Mouse (Mus musculus) stomach, embryonic 16.5 days (tissue): ENCODE measurements around the gene Cd36. TPM values are rescaled to one million over a fixed set of nuclear protein-coding genes. Genes with fewer than 3 reads are reported as not detected.
"Not testable (repeated sequence)": the region's sequence is repeated elsewhere in the genome, so short reads cannot be mapped to it uniquely, and the experiment has no call there.

Experiments
- ATAC-seq: fragments of 200-750 bp; cut with Nextera tagmentation; 2 replicates; pipeline ENCODE4 v1.8.0; 2017; ENCODE audit warnings: moderate number of reproducible peaks, moderate TSS enrichment; ENCODE audit not compliant: insufficient read depth, low FRiP score
- H3K27ac ChIP-seq: fragments of 300-500 bp; sonication (generic); 2 replicates; pipeline ENCODE4 v1.5.1; 2014; ENCODE audit warnings: low read length
- H3K27me3 ChIP-seq: fragments of 300-500 bp; sonication (generic); 2 replicates; pipeline ENCODE4 v1.6.1; 2014; ENCODE audit warnings: low read length, control low read depth, mixed read lengths; ENCODE audit not compliant: control insufficient read depth, insufficient read depth
- H3K36me3 ChIP-seq: fragments of 300-500 bp; sonication (generic); 2 replicates; pipeline ENCODE4 v1.6.1; 2014; ENCODE audit warnings: low read length; ENCODE audit not compliant: control insufficient read depth, insufficient read depth
- H3K4me1 ChIP-seq: fragments of 300-500 bp; sonication (generic); 2 replicates; pipeline ENCODE4 v1.6.1; 2014; ENCODE audit warnings: low read length, control low read depth, mixed read lengths; ENCODE audit not compliant: control insufficient read depth, insufficient read depth
- H3K4me2 ChIP-seq: fragments of 300-500 bp; sonication (generic); 2 replicates; pipeline ENCODE4 v1.6.1; 2014; ENCODE audit warnings: low read depth, low read length, mixed read lengths
- H3K4me3 ChIP-seq: fragments of 300-500 bp; sonication (generic); replicated peaks from 2 replicates; pipeline ENCODE4 v1.5.1; 2014; ENCODE audit warnings: mild to moderate bottlenecking, low read length
- H3K9ac ChIP-seq: fragments of 300-500 bp; sonication (generic); 2 replicates; pipeline ENCODE4 v1.6.1; 2014; ENCODE audit warnings: low read length
- H3K9me3 ChIP-seq: fragments of 300-500 bp; sonication (generic); replicated peaks from 2 replicates; pipeline ENCODE4 v1.6.1; 2016; ENCODE audit warnings: low read length, control low read depth; ENCODE audit not compliant: control insufficient read depth
- WGBS: fragments of 180-500 bp; shearing (Covaris S2); extraction: QIAGEN DNeasy Blood & Tissue Kit; methylation state at CpG from one replicate; pipeline ENCODE4 v1.1.7; 2014; 5-methylcytosine and 5-hydroxymethylcytosine counted together
- polyA plus RNA-seq: library from polyadenylated mRNA; unstranded; fragments of >200 nt; fragmentation: Nextera tagmentation; extraction: Ambion mirVana; gene quantifications from 2 replicates; pipeline ENCODE4 v1.2.1, GENCODE M21; 2015

The Cd36 gene
- polyA plus RNA-seq, result 38.9 and 41.0 TPM in 2 replicates

DNA sequence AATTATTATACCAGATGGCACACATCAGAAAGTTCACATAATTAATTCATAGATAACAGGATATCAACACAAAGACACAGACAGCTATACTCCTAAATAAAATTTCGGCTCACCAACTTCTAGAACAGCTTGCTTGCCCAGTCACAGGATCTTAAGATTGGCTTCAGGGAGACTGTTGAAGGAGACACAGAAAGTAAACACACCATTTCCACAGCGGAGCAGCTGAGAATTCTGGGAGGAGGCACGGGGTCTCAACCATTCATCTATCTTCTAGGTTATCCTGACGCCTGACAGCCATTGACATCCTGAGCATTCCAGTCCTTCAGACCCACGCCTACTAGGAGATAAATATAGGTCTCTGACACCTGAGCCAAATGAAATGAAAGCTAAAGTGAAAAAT, at the start of gene Cd36:
Gene Cd36, minus strand, starts transcription at position 204 of the 400 bp plus-strand sequence.
- H3K36me3 ChIP-seq, result no peaks in the 10 kb centered on the region
- ATAC-seq, result no peak
- H3K4me2 ChIP-seq, result peak within 1 kb of the TSS; percentile 29; the same call in 1 of the 2 replicates
- H3K9ac ChIP-seq, result no peak within 1 kb of the TSS
- 10% methylated on average over 5 of the region's 5 CpGs for WGBS
- H3K9me3 ChIP-seq, result no peaks in the 10 kb centered on the region
- 0 out of 2 replicates have a peak, but pooled peaks cover 2% of the 10 kb centered on the region for H3K4me1 ChIP-seq
- no peaks in the 10 kb centered on the region for H3K27me3 ChIP-seq
- H3K27ac ChIP-seq, result no peak within 1 kb of the TSS
- H3K4me3 ChIP-seq, result no peak within 1 kb of the TSS

DNA sequence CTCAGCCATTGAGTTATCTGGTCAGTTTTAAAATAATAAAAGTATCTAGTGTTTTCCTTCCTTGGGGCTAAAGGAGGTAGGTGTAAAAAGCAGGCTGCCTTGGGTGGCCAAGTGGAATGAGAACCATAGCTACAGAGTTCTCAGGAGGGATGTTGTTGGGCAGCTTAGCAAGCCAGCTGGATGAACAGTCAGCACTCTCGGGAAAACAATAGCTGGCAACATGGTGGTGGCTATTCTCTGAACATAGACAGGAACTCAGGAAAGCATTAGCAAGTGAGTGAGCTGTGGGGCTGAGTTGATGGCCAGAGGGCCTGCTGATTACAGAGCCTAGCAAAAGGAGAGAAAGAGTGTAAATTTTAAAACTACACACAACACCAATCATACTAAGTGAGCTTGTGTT, 45.9 kb upstream of the Cd36 start:
- 65% methylated on average over 1 of the region's 1 CpGs for WGBS
- Histone ChIP-seq H3K4me3 (no peak overlapping the region), H3K27ac (no peak overlapping the region), H3K9me3 (no peaks in the 10 kb centered on the region), H3K4me2 (no peak overlapping the region), H3K4me1 (no peaks in the 10 kb centered on the region), H3K27me3 (no peaks in the 10 kb centered on the region), H3K9ac (no peak overlapping the region), H3K36me3 (no peaks in the 10 kb centered on the region)
- ATAC-seq, result no peak

DNA sequence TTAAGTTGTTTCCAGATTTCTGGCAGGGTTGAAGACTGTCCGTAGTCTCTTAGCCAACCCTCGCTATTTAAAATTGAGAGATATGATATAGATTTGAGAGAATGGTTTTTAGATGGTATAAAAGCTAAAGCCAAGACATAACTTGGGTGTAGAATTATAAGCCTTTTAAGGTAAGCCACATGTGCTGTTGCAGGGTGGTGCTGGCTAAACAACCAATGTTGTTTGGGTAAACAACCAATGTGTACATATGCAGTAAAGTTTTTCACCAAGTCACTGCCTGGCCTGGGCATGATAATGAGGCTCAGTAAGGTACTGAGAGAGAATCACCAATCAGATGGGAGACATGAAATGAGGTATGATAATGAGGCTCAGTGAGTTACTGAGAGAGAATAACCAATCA, 43.0 kb upstream of the Cd36 start:
- ATAC-seq, H3K27ac ChIP-seq: not testable (repeated sequence)

DNA sequence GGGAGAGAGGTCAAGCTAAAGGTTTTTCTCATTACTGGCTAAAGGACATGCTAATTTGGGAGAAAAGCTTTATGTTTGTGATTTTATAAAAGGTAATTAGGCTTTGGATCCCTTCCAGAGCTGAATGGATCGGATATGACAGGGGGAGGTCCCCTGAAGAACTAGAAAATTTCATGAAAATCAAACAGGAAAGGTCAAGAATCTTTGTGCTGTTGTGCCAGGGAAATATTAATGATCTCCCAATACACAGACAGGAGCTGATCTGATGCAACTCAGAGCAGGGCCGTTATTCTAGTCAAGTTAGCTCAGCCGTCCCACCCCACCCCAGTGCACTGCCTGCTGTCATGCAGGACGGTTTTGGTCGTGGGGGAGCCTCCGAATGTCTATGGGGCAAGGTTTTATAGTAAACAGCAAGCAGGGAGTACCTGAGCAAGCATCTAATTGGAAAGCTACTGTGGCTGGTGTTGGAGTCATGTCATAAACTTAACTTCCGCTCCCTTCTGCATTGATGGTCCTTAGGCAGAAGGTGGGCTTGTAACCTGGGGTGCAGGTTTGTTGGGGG, 40.5 kb upstream of the Cd36 start:
- WGBS, result 42% methylated on average over 7 of the region's 7 CpGs
- no peak overlapping the region for H3K27ac ChIP-seq
- no peak for ATAC-seq
- peaks cover 6% of the 10 kb centered on the region; the same call in 1 of the 2 replicates for H3K4me1 ChIP-seq
- no peak overlapping the region for H3K4me2 ChIP-seq
- H3K9me3 ChIP-seq, result no peaks in the 10 kb centered on the region
- H3K9ac ChIP-seq, result no peak overlapping the region
- no peak overlapping the region for H3K4me3 ChIP-seq
- H3K27me3 ChIP-seq, result no peaks in the 10 kb centered on the region
- H3K36me3 ChIP-seq, result no peaks in the 10 kb centered on the region

More for the DNA sequence above, 43.0 kb upstream of the Cd36 start:
- not testable (repeated sequence) for H3K36me3 ChIP-seq, H3K4me2 ChIP-seq, H3K9ac ChIP-seq, H3K4me3 ChIP-seq, H3K27me3 ChIP-seq, H3K9me3 ChIP-seq, H3K4me1 ChIP-seq
- 93% methylated on average over 2 of the region's 2 CpGs for WGBS

DNA sequence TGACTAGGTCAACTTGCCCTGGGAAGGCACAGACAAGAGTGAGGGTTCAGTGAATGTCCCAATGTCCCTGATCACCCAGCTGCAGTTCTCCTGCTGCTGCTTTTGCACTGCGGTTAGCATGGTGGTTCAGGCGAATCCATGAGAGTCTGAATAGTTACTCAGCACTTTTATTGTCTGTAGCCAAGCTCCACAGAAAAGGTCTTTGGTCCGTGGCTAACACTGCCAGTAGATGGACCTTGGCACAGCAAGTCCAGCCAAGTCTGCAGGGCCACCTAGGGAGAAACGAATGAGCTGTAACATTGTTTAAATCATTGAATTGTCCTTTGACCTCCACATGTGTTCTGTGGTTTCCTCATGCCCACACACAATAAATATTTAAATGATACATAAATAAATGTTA, 39.9 kb upstream of the Cd36 start:
- no peaks in the 10 kb centered on the region for H3K9me3 ChIP-seq
- no peak for ATAC-seq
- H3K4me1 ChIP-seq, result peaks cover 6% of the 10 kb centered on the region; the same call in 1 of the 2 replicates
- 38% methylated on average over 4 of the region's 4 CpGs for WGBS
- H3K4me3 ChIP-seq, result no peak overlapping the region
- no peak overlapping the region for H3K4me2 ChIP-seq
- no peaks in the 10 kb centered on the region for H3K36me3 ChIP-seq
- H3K27me3 ChIP-seq, result no peaks in the 10 kb centered on the region
- no peak overlapping the region for H3K9ac ChIP-seq
- no peak overlapping the region for H3K27ac ChIP-seq

DNA sequence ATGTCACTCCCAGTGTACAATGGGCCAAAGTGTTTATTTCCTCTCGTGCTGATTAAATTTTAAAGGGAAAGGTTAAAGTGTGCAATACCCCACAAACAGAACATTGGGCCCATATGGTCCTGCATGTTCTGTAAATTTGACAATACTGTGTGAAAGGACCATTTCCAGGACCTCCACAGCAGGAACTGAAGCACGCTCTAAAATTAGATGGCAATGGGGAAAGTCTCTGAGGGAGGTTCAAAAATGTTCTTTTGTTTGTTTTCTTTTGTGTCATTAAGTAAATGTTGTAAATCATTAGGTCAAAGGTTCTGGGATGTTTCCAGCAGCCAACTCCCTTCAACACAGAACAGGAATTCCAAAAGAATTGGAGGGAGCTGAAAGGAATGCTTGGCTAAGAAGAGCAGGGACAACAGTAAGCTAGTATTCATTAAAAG, 35.5 kb upstream of the Cd36 start:
- H3K27ac ChIP-seq, result no peak overlapping the region
- WGBS, result 29% methylated on average over 2 of the region's 2 CpGs

DNA sequence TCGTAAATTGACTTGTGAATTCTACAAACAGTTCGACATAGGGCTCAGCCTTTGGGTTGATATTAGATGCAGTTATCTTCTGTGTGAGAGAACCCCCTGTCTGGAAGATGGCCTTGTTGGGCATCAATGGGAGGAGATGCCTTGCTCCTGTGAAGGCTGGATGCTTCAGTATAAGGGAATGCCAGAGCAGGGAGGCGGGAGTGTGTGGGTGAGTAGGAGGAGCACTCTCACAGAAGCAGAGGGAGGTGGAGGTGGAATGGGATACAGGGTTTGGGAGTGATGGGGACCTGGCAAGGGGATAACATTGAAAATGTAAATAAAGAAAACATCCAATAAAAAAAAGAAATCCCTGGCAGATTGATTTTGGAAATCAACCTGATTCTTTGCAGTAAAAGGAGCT, 35.0 kb upstream of the Cd36 start:
- H3K9ac ChIP-seq, result no peak overlapping the region
- ATAC-seq, result no peak
- H3K9me3 ChIP-seq, result no peaks in the 10 kb centered on the region
- H3K27me3 ChIP-seq, result no peaks in the 10 kb centered on the region
- peak overlapping the region; percentile 29; the same call in 1 of the 2 replicates for H3K27ac ChIP-seq
- 74% methylated on average over 3 of the region's 3 CpGs for WGBS
- no peak overlapping the region for H3K4me3 ChIP-seq
- no peaks in the 10 kb centered on the region for H3K36me3 ChIP-seq
- H3K4me2 ChIP-seq, result no peak overlapping the region
- H3K4me1 ChIP-seq, result peaks cover 6% of the 10 kb centered on the region; the same call in 1 of the 2 replicates

More for the DNA sequence above, 35.5 kb upstream of the Cd36 start:
- H3K4me2 ChIP-seq, result no peak overlapping the region
- no peak overlapping the region for H3K9ac ChIP-seq
- no peak overlapping the region for H3K4me3 ChIP-seq
- peak; percentile 56; the same call in 1 of the 2 replicates for ATAC-seq
- peaks cover 6% of the 10 kb centered on the region; the same call in 1 of the 2 replicates for H3K4me1 ChIP-seq
- no peaks in the 10 kb centered on the region for H3K27me3 ChIP-seq
- H3K9me3 ChIP-seq, result no peaks in the 10 kb centered on the region
- H3K36me3 ChIP-seq, result no peaks in the 10 kb centered on the region

DNA sequence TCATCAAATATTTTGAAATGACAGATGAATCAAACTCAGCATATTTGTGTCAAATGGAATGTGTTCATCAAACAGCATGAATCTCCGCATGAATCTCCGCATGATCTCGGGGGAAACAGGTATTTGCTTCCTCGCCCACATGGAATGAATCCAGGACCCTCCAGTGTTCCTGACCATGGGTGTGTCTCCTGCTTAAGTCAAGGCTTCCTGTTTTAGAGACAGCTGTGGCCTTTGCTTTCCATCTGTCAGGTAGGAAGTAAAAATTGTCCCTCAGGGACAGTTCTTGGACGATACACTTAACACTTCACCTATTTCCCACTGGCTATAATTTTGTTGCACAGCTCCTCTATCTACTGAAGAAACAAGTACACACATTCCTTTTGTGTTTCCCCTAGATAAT, 30.4 kb upstream of the Cd36 start:
- ATAC-seq, result no peak
- WGBS, result 70% methylated on average over 5 of the region's 5 CpGs
- Histone ChIP-seq H3K9ac (no peak overlapping the region), H3K4me2 (no peak overlapping the region), H3K36me3 (no peaks in the 10 kb centered on the region), H3K27me3 (no peaks in the 10 kb centered on the region), H3K9me3 (no peaks in the 10 kb centered on the region), H3K4me3 (no peak overlapping the region), H3K4me1 (no peaks in the 10 kb centered on the region), H3K27ac (no peak overlapping the region)

DNA sequence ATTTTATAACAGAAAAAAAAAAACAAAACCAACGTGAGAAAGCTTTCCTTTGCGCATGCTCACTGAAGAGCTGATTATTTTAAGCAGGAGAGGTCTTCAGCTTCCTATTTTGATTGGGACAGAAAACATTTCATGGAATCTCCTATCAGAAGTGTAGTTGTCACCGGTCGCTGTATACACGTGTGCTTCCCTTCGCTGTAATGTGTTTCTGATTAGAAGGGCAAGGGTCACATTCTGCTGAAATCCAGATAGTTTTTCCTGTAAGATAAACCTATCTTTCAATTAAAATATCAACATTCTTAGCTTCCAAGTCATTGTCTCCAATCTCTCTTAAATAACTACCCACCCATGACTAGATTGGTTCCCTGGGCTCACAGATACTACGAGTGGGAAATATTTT, 16.2 kb upstream of the Cd36 start:
- 40% methylated on average over 7 of the region's 7 CpGs for WGBS
- Histone ChIP-seq H3K9me3 (no peaks in the 10 kb centered on the region), H3K36me3 (no peaks in the 10 kb centered on the region), H3K4me1 (no peaks in the 10 kb centered on the region), H3K27ac (no peak overlapping the region), H3K27me3 (no peaks in the 10 kb centered on the region), H3K9ac (no peak overlapping the region), H3K4me2 (no peak overlapping the region), H3K4me3 (no peak overlapping the region)
- ATAC-seq, result no peak
